Mouse (Mus musculus): ENCODE measurements at regions not wholly inside any gene's neighbourhood (a gene's known extent, or its start where the extent isn't known, plus 50 kb on each side); places are given as distances from the start of the nearest gene placed in this dataset.

DNA sequence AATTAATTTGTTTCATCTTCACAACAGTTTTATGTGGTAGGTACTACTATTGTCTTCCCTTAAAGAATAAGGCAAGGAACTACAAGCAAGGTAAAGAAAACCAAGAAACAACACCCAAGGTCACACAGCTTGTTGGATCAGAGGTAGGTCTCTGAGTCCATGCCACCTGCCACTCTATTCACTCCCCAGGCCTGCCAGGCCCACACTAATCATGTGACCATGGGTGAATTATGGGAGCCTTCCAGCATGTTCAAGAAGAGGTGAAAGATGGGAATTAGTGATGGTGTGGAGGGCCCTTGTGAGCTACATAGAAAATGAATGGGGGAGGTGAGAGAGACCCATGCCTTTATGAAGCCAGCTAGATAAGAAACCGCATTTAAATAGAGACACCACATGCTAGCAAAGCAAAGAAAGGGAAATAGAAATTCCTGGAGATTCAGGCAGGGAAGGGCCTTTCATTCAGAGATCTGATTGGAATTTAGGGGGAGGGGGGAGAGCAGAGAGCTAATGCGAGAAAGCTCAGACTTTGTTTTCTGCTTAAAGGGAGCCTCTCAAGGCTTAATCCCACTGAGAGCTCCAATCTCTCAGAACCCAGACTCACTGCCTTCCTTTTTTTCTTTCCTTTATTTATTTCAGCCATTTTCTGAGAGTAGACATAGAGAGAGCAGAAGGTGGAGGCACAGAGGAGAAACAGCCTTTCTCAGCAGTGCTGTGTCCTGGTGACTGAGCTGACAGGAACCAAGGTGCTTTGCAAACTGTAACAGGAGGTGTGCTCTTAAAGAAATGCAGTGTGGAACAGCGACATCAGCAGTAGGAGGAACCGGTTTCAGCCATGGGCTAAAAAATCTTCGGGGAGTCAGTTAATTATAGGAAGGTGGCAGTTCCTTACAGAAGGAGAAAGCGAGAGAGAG is 160.0 kb downstream of the Spata19 start:
- TF ChIP-seq CTCF (IDR thresholded peaks at IDR 0.05; ENCODE audit: low read depth) (no peak), EP300 (IDR thresholded peaks at IDR 0.05; ENCODE audit: low read depth) (no peak)

Measured in liver, postnatal 0 days (tissue).